Mouse (Mus musculus): ENCODE measurements around the gene Med7.
"Not testable (repeated sequence)": the region's sequence is repeated elsewhere in the genome, so short reads cannot be mapped to it uniquely, and the experiment has no call there.

Med7 gene

DNA sequence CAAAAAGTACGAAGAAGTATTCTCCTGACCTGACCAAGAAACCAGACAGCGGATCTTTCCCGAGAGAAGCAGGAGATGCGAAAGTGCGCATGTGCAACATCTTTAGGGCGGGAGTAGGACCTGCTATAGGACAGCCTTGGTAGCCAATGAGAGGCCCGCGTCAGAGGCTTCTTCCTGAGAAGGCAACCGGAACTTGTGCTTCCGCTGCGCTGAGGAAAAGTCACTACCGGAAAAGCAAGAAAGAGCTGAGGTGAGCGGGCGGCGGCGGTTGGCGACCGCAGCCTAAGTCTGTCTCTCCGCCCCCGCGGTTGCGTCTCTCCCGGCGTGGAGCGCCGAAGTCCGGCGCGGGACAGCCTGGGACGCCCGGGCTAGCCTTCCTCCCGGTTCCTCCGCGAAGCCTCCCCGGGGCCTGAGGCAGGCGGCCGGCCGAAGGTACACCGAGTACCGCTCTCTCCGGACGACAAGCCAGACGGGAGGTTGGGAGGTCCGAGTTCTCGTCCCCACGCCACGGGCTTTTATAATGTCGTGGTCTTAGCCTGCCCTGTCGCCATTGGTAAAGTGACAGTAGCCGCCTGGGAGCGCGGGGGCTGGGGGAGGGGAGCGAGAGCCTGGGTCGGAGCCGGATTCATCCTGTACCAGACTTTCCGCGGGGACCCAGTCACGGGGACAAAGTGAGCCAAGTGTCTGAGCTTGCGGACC is at the start of gene Med7:
Gene Med7 (plus strand): TSS at position 166 of the 699 bp plus-strand sequence.
- DNase-seq (ENCODE audit: low spot score) = peak; percentile 80

DNA sequence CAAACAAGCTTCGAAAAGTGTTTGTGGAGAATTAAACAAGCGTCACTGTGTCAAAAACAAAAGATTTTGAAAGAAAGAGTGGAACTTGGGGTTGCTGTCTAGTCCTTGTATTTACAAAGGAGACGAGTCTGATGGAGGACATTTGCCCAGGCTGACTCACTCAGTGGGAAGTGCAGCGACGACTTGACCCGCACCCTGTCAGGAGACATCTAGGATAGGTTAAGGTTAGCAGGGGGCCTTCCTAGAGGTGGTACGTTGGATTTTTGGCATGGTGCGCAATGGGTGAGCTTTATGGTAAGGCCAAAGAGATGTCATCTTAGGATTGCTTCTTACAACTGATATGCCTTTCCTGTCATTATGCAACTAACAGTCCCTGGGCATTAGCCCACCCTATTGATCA is 49.7 kb upstream of the Med7 start:
- no peak for DNase-seq (ENCODE audit: low spot score)

DNA sequence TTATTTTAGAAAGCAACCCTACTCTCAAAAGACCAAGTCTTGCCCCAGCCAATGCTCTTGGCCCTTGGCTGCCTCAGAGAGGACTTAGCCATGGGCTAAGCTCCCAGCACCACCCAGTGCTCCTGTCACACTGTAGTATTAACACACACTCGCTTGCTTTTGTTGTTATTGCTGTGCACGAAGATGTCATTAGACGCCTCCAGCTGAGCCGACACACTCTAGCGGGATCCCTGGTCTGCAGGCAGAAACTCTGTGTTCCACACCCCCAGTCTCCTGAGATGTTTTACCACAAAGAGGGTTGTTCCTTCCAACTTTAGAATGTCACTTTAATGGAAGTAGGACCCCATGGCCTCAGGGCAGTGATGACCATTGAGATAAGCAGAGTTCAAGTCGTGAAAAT is 48.3 kb upstream of the Med7 start:
- DNase-seq (ENCODE audit: low spot score) = no peak

DNA sequence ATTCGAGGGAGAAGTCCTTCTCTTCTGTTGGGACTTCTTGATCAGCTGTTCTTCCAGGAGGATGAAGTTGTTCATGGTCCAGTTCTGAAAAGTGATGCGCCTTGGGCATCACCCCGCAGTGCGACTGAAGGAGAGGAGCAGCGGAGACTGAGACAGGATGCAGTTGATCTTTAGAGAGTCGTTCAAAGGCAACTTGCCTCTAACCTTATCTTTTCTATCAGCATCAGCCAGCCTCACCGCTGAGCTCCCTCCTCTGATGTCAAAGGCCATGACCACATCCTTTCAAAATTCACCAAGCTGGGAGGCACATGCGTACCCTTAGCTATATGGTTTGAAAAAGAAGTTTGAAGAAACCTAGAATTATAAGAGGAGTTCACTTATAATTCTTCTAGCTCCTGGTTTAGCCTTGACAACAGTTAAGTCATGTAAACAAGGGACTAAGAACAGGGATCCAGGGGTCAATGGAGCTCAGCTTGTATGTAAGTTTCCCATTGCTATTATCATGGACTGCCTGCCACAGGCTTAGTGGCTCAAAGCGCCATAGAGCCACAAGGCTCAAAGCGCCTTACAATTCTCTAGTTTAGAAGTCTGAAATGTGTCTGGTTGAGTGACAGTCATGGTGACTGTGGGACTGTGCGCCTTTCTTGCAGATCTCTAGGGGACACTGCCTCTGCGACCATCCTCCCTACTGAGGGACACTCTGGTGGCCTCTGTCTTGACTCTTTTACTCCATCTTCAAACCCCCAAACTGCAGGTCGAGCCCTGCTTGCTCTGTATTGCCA is 47.2 kb upstream of the Med7 start, which contains the start of gene Itk:
Gene Itk (minus strand): TSS at position 180 of the 782 bp plus-strand sequence.
- no peak for DNase-seq (ENCODE audit: low spot score)

DNA sequence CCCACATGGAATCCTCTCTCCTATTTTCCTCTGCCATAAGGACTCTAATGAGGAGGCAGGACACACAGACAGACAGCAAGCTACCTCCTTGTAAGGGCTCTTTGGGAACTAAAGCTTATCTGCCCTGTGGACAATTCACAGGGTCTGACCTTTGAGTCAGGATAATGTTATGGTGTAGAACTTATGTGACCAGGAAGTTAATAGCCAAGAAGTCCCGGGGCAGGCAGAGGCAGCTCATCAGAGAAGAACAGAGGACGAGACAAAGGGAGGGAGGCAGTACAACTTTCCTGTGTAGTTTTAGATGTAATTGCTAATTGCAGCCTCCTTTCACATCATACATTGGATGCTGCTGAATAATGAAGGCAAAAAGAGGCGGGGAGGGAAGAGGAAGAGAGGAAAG is 46.1 kb upstream of the Med7 start:
- DNase-seq (ENCODE audit: low spot score) = no peak

DNA sequence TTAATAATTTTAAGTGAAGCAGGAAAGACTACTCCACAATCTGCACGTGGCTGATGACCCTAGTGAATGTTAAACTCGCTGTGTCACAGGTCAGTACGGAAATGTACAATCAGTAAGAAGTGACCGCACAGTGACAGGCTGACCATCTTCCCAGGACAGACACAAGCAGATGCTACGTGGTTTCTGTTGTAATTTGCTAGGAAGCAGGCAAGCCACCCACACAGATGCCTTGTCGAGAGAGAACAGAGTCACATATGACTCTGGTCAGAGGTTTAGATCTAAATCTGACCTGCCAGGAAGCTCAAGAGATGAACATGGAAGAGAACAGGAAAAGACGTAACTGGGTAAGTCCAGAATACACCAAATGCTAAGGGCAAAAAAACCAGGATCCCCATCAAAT is 43.8 kb upstream of the Med7 start:
- DNase-seq (ENCODE audit: low spot score) = no peak

DNA sequence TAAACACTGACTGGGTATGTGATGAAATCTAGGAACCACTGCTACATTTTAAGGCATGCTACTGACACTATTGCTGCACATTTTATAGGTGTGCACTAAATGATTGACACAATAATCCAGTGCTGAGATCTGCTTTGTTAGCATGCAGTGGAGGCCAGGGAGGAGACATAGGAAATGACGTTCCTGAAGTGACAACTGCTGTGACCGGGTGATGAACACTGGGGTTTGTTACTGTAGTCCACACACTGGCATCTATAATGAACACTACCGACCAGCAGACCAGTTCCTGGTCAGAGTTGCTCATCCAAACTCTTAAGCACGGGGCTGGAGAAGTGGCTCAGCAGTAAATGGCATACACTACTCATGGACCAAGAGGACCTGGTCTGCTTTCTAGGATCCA is 43.3 kb upstream of the Med7 start:
- DNase-seq (ENCODE audit: low spot score) = no peak

DNA sequence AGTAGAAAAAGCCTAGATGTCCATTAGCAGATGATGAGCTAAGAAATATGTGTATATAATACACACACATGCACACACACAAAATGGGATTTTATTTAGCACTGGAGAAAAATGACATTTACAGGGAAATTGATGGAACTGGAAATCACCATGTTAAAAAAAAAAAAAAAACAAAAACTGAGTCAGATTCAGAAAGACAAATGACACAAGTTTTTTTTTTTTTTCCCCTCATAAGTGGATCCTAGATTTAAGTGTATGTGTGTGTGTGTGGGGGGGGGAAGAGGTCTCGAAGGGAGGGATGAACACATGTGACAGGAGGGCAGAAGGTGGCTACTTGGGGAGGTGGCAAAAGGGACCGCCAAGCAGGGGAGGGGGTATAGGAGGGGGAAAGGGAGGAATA is 41.6 kb upstream of the Med7 start:
- DNase-seq (ENCODE audit: low spot score) = no peak

DNA sequence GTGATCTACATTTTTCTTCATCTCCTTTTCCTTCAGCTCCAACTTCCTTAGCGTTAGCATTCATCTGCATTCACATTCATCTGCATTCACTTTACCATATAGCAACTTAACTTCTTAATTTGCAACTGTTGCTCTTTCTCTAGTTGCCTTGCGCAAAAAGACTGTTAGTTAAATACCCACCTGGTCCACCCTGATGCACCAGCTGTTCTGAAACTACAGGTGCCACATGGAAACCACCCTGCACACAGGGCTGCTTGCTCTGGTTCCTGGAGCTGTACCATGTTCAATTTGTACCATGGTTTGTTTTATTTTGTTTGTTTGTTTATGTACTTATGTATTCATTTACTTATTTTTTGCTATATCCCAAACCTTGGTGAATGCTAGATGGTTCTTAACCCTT is 41.0 kb upstream of the Med7 start:
- DNase-seq (ENCODE audit: low spot score) = no peak

DNA sequence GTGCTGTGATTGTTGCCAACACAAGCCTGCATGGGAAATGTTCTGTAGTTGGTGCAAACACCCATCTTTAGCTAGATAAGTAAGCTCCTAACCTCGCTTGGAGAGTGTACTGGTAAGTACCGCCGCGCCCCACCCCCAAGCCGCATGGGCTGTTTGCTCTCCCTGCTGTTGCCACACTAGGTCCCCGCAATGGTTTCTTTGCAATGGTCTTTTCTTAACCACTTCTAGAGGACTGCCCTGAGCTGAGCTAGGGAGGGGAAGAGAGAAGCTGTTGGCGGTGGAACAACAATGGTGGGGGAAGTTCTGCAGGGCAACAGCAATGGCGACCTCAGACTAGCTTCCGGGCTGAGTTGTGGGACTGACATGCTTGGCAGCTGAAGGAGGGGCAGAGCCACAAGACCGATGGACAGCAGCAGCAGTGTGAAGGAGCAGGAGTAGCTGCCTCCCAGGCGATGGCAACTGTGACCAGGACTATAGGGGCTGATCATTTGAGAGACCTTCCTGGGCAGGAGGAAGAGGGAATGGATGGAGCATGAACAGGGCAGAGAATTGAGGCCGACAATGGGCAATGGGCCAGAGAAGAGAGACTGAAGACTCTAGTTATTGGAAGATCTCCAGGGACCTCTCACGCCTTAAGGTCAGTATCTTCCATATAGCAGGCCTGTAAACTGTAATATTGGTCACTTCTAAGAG is 40.4 kb upstream of the Med7 start, which contains the start of gene Fam71b:
Gene Fam71b (plus strand): TSS at position 393 of the 693 bp plus-strand sequence.
- DNase-seq (ENCODE audit: low spot score) = no peak

DNA sequence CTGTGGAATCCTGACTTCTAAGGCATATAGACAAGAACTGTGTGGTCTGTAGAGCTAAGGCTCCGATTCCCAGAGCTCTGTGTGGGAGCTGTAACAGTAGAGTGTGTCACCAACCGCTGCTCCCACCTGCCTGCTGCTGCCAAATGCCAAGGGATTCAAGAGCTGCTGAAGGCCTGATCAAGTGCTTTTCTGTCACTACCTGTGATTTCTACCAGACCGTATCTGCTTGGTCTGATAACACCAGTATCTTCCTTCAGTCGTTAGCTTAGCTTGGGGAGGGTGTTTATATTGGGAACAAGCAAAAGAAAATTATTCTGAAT is 39.9 kb upstream of the Med7 start:
- DNase-seq (ENCODE audit: low spot score) = no peak

DNA sequence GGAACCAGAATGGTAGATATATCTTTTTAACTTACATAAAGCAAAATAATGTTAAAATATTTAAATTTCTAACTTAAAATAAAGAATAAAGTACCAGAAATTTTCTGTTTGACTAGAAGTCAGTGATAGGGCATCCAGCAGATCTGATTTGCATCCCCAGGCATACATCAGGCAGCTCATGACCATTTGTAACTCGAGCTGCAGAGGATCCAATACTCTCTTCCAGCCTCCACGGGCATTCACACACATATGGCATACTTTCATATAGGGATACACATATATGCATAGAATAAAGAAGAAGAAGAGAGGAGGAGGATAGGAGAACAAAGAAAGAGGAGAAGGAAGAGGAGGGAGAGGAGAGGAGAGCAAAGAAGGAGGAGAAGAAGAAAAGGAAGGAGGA is 38.8 kb upstream of the Med7 start:
- no peak for DNase-seq (ENCODE audit: low spot score)

DNA sequence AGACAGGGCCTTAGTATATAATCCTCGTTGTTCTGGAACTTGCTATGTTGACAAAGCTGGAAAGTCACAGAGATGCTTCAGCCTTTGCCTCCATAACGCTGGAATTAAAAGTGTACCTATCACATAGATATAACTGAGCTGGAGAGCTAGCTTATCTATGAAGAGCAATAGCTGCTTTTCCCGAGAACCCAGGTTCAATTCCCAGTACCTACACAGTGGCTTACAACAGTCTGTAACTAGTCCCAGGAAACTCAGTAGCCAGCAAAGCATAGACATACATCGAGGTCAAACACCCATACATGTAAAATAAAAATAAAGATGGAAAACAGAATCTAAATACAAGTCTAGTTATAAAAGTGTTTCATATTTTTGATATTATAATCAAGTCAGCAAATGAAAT is 38.3 kb upstream of the Med7 start:
- no peak for DNase-seq (ENCODE audit: low spot score)

DNA sequence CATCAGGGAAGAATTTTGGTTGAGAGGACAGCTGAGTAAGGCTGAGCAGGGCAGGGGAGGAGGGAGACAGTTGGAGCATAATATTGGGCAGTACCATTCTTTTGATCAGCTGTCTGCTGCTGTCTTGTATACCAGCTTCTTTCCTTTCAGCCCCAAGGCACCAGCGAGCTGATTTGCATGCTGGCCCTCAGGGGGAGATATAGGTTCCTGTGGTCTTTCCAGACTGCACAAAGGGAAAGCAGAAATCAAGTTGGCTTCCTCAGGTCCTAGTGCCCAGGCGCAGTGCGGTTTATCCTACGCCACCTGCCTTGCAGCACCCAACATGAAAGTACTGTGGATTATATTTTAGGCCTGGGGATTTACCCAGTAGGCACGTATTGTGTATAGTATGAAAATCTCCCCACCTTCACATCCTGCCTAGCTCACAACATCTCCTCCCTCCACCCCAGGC is 37.8 kb upstream of the Med7 start:
- no peak for DNase-seq (ENCODE audit: low spot score)

DNA sequence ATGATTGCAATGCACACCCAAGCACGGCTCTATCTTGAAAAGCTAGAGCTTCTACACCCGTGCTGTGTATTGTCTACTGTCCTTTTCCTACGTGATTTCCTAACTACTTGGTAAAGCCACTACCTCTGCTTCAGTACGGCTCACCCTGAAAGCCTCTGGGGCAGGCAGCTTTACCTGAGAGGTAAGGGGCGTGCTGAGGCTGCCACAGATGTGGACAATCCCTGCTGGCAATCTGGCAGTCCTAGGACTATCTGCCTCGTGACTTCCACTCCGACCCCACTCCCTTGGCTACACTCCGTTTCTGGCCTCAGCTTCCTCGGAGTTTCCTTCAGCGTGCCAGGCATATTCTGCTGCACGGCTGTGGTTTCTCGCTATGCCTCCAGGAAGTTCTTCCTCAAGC is 35.2 kb upstream of the Med7 start:
- DNase-seq (ENCODE audit: low spot score) = no peak

DNA sequence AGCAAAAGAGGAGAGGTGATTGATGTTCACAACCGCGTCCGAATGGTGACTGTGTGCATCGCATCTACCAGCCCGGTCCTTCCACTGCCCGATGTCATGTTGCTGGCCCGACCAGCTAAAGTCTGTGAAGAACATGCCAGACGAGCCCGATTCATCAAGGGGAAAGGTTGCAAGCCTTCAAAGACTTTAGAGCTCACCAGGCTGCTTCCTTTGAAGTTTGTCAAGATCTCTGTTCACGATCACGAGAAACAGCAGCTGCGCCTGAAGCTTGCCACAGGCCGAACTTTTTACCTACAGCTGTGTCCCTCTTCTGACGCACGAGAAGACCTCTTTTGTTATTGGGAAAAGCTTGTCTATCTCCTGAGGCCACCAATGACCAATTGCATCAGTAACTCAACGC is 31.7 kb upstream of the Med7 start:
- DNase-seq (ENCODE audit: low spot score) = no peak

DNA sequence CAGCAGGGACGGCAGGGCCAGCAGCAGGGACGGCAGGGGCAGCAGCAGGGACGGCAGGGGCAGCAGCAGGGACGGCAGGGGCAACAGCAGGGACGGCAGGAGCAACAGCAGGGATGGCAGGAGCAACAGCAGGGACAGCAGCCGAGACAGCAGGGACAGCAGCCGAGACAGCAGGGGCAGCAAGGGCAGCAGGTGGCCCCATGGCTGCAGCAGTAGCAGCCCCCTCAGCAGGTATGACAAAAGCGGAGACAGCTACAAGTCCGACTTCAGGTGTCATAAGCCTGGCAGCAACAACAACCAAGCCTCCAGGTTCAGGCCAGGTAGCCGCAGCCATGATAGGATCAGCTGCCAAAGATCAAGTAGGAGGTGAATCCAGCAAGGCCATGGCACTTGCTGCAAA is 30.0 kb upstream of the Med7 start:
- DNase-seq (ENCODE audit: low spot score) = no peak

DNA sequence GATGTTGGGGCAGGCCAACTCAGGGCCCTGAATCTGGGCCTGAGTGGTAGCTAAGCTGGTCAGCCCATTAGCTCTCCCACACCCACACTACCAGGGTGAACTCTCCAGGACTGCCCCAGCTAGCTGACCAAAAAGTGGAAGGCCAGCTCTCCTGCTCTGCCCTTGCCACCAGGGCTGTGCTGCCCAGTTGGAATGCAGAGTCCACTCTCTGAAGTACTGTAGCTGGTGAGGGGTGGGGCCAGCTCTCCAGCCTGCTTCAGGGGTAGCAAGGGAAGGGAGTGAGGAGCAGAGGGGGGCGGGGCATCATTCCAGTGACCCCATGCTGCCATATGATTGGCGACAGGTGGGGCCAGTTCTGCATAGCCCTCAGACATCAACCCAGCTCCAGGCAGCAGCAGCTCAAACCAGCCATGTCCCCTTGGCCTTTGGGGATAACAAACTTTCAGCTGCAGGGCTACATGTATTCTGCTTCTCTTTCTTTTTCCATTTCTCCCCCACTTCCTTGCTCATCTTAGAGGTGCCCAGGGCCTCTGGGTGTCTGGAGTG is 26.6 kb upstream of the Med7 start:
- DNase-seq (ENCODE audit: low spot score) = no peak

DNA sequence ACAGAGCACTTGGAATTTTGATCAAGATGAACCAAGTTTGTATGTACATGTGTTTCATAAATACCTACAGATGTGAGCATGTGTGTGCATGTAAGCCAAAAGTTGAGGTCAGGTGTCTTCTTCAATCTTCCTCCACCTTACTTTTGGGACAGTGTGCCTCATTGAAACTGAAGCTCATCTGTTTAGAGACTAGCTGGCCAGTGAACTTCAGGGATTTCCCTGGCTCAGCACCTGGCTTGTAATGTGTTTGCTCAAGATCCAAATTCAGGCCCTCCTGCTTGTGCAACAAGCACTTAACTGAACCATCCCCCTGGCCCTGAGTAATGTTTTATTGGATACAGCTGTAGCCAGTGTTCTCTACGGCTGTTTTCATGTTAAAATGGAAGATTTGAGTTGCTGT is 18.3 kb upstream of the Med7 start:
- DNase-seq (ENCODE audit: low spot score) = no peak

DNA sequence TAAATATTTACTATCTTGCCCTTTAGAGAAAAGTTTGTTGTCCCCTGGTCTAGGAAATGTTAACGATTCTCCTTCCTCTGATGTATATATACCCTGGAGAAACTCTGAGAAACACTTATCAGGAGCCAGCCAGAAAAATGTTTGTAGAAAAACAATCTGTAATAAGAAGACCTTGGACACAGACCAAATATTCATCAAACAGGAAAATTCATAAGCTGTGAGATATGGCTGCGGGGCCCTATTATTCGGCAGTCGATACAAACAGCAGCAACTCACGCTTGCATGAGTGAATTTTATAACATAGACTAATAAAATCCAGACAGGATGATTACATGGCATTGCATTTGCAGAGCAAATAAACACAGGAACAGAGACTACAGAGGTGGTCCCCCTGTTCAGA is 17.9 kb upstream of the Med7 start:
- no peak for DNase-seq (ENCODE audit: low spot score)

DNA sequence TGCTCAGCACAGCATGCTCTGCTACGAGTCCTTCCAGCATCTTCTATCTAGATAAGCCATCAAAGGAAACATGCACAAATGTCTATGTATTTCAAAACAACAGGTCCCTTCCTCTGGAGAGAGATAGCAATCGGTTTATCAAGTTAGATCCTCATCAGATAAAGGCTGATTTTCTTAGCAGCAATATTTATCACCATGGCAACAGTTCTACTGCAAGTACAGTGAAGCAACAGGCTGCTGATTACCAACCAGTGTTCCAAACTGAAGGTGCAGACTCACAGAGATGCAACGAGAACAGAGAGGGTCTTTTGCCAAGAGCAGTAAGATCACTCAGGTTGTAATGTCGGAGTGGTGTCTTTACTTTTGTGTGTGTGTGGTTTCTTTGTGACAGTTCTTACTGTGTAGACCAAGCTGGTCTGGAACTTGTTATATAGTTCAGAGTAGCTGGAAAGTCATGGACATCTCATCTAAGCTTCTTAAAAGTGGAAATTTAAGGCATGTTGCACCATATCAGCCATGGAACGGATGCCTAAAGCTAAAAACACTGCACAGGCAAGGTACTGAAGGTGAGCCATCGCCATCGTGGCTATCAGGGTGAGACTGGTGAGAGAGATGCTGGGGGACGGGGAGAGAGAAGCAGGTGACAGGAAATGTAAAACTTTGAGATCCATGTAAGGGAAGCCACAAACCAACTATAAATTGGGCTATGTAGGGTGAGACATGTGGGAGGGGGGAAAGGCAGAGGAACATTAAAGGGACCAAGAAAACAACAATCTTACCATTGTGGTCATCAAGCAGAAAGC is 15.4 kb upstream of the Med7 start:
- no peak for DNase-seq (ENCODE audit: low spot score)

DNA sequence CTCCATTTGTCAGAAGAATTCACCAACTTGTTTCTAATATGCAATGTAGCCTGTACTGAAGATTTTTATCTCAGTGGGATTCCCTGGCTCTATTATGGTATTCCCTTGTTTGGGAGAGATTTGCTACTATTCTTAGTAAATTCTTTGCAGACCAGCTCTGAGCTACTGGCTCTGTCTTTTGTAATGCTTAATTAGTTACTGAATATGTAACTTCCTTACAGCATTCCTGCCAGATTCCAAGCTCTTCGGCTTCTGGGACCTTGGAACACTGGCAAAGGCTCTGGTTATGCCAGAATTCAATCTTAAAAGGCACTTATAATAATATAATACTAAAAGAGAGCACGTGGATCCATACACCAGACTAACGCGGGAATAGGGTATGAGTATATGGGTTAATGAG is 8.6 kb upstream of the Med7 start:
- DNase-seq (ENCODE audit: low spot score) = not testable (repeated sequence)
